Mouse (Mus musculus): ENCODE data around the gene Ism1. TPM values are rescaled to one million over a fixed set of nuclear protein-coding genes. Genes with fewer than 3 reads are reported as not detected.

Ism1 gene
- polyA plus RNA-seq, 1 experiment from 2014 or later: 1.9 TPM

GRCm38 (mm10) chr2:139649518-139649917, 28.5 kb upstream of the Ism1 start:
- H3K9ac ChIP-seq (ENCODE audit: low read length): no peak overlapping the region
- WGBS: 69% methylated on average over 3 of the region's 3 CpGs
- no peaks in the 10 kb centered on the region for H3K36me3 ChIP-seq (ENCODE audit: control insufficient read depth, insufficient read depth, low read length)
- no peak overlapping the region for H3K27ac ChIP-seq (replicated peaks)
- H3K4me3 ChIP-seq (ENCODE audit: low read depth, low read length): no peak overlapping the region
- no peaks in the 10 kb centered on the region for H3K9me3 ChIP-seq (ENCODE audit: control insufficient read depth, low read length)
- TF ChIP-seq EP300 (optimal IDR thresholded peaks at IDR 0.05): no peak
- no peak for ATAC-seq (ENCODE audit: low FRiP score, low TSS enrichment)
- H3K27me3 ChIP-seq (ENCODE audit: control insufficient read depth, insufficient read depth, low read length): no peaks in the 10 kb centered on the region
- DNase-seq (ENCODE audit: low spot score): no peak
- H3K4me2 ChIP-seq (replicated peaks; ENCODE audit: low read depth): no peak overlapping the region
- H3K4me1 ChIP-seq (replicated peaks; ENCODE audit: control insufficient read depth, insufficient read depth): no peaks in the 10 kb centered on the region

DNA sequence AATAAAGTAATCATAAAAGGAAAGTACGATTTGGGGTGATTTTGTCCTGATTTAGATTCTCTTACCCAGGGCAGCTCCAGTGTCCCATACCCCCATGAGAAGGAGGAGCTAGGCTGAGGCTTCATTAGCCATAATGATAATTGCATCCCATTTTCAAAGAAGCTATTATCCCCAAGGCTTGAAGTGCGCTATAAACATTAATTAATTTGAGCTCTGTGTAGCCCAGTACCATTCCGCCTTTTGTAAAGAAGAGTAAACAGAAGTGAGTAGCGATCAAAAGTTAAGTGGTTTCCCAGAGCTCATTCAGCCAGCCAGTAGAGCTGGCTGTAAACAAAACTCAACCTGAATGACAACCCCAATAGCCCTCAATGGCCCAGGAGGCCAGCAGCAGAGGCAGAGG, 21.2 kb upstream of the Ism1 start:
- DNase-seq (ENCODE audit: low spot score): no peak
- Histone ChIP-seq H3K9ac (ENCODE audit: low read length) (no peak overlapping the region), H3K4me1 (replicated peaks; ENCODE audit: control insufficient read depth, insufficient read depth) (no peaks in the 10 kb centered on the region), H3K4me2 (replicated peaks; ENCODE audit: low read depth) (0 out of 2 replicates have a peak overlapping the region, but pooled peaks have one; percentile 16), H3K9me3 (ENCODE audit: control insufficient read depth, low read length) (no peaks in the 10 kb centered on the region), H3K36me3 (ENCODE audit: control insufficient read depth, insufficient read depth, low read length) (no peaks in the 10 kb centered on the region), H3K27ac (replicated peaks) (no peak overlapping the region), H3K4me3 (ENCODE audit: low read depth, low read length) (no peak overlapping the region), H3K27me3 (ENCODE audit: control insufficient read depth, insufficient read depth, low read length) (no peaks in the 10 kb centered on the region)
- TF ChIP-seq CTCF (IDR thresholded peaks at IDR 0.05; ENCODE audit: low read depth): no peak
- TF ChIP-seq EP300 (optimal IDR thresholded peaks at IDR 0.05): no peak
- ATAC-seq (ENCODE audit: low FRiP score, low TSS enrichment): 0 out of 2 replicates have a peak, but pooled peaks have one; percentile 24
- WGBS: 17% methylated on average over 4 of the region's 4 CpGs

GRCm38 (mm10) chr2:139671838-139672237, 6.1 kb upstream of the Ism1 start:
- TF ChIP-seq CTCF (IDR thresholded peaks at IDR 0.05; ENCODE audit: low read depth): no peak
- no peak for TF ChIP-seq EP300 (optimal IDR thresholded peaks at IDR 0.05)
- Histone ChIP-seq H3K4me3 (ENCODE audit: low read depth, low read length) (no peak overlapping the region), H3K27me3 (ENCODE audit: control insufficient read depth, insufficient read depth, low read length) (no peaks in the 10 kb centered on the region), H3K9me3 (ENCODE audit: control insufficient read depth, low read length) (no peaks in the 10 kb centered on the region), H3K9ac (ENCODE audit: low read length) (no peak overlapping the region), H3K4me2 (replicated peaks; ENCODE audit: low read depth) (no peak overlapping the region), H3K4me1 (replicated peaks; ENCODE audit: control insufficient read depth, insufficient read depth) (no peaks in the 10 kb centered on the region), H3K27ac (replicated peaks) (no peak overlapping the region), H3K36me3 (ENCODE audit: control insufficient read depth, insufficient read depth, low read length) (no peaks in the 10 kb centered on the region)
- 80% methylated on average over 3 of the region's 3 CpGs for WGBS
- DNase-seq (ENCODE audit: low spot score) (no peak), ATAC-seq (ENCODE audit: low FRiP score, low TSS enrichment) (no peak)

GRCm38 (mm10) chr2:139672371-139672770, 5.6 kb upstream of the Ism1 start:
- Histone ChIP-seq H3K9ac (ENCODE audit: low read length) (no peak overlapping the region), H3K36me3 (ENCODE audit: control insufficient read depth, insufficient read depth, low read length) (no peaks in the 10 kb centered on the region), H3K27ac (replicated peaks) (no peak overlapping the region), H3K9me3 (ENCODE audit: control insufficient read depth, low read length) (no peaks in the 10 kb centered on the region), H3K27me3 (ENCODE audit: control insufficient read depth, insufficient read depth, low read length) (no peaks in the 10 kb centered on the region), H3K4me1 (replicated peaks; ENCODE audit: control insufficient read depth, insufficient read depth) (no peaks in the 10 kb centered on the region), H3K4me2 (replicated peaks; ENCODE audit: low read depth) (no peak overlapping the region), H3K4me3 (ENCODE audit: low read depth, low read length) (no peak overlapping the region)
- no peak for TF ChIP-seq EP300 (optimal IDR thresholded peaks at IDR 0.05)
- no peak for TF ChIP-seq CTCF (IDR thresholded peaks at IDR 0.05; ENCODE audit: low read depth)
- 62% methylated on average over 2 of the region's 2 CpGs for WGBS
- DNase-seq (ENCODE audit: low spot score) (no peak), ATAC-seq (ENCODE audit: low FRiP score, low TSS enrichment) (no peak)

GRCm38 (mm10) chr2:139677065-139677762, 764 bp upstream of the Ism1 start:
- H3K4me2 ChIP-seq (replicated peaks; ENCODE audit: low read depth): peak overlapping the region; percentile 99
- peak overlapping the region; percentile 71 for H3K9ac ChIP-seq (ENCODE audit: low read length)
- peak; percentile 54 for DNase-seq (ENCODE audit: low spot score)
- no peaks in the 10 kb centered on the region for H3K9me3 ChIP-seq (ENCODE audit: control insufficient read depth, low read length)
- no peaks in the 10 kb centered on the region for H3K36me3 ChIP-seq (ENCODE audit: control insufficient read depth, insufficient read depth, low read length)
- ATAC-seq (ENCODE audit: low FRiP score, low TSS enrichment): peak; percentile 68
- peak overlapping the region; percentile 70; the same call in 1 of the 2 replicates for H3K27ac ChIP-seq (replicated peaks)
- WGBS: under 1% methylated on average over 52 of the region's 52 CpGs
- no peaks in the 10 kb centered on the region for H3K4me1 ChIP-seq (replicated peaks; ENCODE audit: control insufficient read depth, insufficient read depth)
- peak; percentile 40; the same call in 1 of the 2 replicates for TF ChIP-seq CTCF (IDR thresholded peaks at IDR 0.05; ENCODE audit: low read depth)
- TF ChIP-seq EP300 (optimal IDR thresholded peaks at IDR 0.05): no peak
- no peaks in the 10 kb centered on the region for H3K27me3 ChIP-seq (ENCODE audit: control insufficient read depth, insufficient read depth, low read length)
- peak overlapping the region; percentile 82 for H3K4me3 ChIP-seq (ENCODE audit: low read depth, low read length)
